Mouse (Mus musculus) layer of hippocampus, adult 9-10 months (tissue): ENCODE data around the gene Gadl1.

ENCODE experiments used
- DNase-seq: peaks from one replicate; pipeline ENCODE4 v3.0.0; 2022; ENCODE audit warnings: low spot score

Gadl1 gene

DNA sequence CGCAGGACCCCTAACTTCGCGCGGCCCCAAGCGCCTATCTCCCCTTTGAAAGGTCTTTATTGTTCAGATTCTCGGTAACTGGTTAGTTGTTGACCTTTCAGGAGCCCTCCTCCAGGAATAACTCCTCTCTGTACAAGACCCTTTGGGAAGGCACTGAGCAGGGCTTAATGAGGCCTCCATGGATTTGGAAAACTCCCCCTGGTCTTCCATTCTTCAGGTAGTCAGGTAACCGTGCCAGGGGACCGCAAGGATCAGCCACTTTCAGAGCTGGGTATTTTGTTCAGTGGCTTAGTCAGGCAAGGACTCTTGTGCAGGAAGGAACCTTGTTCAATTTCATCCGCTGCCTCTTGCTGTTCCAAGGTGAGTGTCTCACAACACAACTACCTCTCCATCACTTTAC, at the start of gene Gadl1:
TSS of gene Gadl1 (plus strand) at position 301 of the 400 bp plus-strand sequence.
- DNase-seq = no peak

DNA sequence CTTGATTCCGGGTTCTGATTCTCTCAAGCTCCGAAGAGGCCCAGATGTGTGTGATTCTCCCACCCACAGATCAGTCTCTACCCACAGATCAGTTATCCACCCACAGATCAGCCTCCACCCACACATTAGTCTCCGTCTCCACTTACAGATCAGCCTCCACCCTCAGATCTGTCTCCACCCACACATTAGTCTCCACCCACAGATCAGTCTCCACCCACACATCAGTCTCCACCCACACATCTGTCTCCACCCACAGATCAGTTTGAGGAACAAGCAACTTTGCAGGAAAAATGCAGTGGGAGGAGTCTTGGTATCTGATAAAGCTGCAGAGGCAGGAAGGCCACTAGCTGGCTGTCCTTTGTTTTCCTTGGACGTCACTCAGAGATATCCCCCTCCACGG, 46.5 kb upstream of the Gadl1 start:
- no peak for DNase-seq

DNA sequence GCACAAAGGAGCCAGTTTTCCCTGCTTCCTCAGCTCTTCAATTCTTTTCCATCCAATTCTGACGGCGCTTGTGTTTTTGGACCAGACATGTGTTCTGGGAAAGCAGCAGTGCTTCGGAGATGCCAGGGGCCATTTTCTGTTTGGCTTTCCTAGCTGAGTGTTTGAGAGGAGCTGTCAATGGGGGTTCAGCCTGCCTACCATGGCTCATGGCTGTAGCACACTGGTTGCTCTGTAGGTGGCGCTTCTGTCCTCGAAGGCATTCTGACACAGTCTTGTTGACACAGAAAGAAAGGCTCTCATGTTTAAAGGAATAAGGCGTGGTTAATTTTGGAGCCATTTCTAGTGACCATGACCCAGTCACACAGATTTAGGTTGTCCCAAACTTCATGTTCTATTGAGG, 45.9 kb upstream of the Gadl1 start:
- no peak for DNase-seq

DNA sequence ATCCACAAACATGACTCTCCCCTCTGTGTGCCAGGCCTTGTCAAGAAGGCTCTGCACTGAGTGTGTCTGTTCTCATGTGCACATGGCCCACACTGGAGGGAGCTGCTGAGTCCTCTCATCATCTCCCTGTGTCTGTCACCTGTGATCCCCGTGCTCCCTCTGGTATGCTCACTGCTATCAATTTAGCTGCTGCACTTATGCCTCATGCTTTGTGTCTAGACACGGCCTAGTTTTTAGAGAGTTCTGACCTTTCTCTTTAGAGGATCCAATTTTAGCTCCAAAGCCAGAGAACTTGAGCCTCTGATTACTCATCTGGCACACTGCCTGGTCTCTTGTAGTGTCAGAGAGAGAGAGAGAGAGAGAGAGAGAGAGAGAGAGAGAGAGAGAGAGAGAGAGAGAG, 42.0 kb upstream of the Gadl1 start:
- DNase-seq = no peak

DNA sequence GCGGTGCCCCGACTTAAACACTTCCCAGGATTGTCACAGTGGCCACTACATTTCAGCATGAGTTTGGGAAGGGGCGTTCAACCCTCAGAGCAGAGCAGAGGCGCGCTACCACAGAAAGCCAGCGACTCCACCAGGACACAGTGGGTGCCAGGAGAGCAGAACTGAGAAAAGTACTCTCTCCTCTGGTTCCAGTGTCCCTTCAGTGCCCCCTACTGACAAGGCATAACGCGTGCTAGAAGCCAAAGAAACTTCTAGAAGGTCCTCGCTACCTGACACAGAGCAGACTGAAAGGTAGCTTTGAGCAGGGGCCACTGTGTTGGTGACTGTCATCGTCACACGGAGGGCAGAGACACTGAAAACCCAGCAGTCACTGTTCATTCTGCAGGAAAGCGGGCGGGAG, 39.1 kb upstream of the Gadl1 start:
- no peak for DNase-seq

DNA sequence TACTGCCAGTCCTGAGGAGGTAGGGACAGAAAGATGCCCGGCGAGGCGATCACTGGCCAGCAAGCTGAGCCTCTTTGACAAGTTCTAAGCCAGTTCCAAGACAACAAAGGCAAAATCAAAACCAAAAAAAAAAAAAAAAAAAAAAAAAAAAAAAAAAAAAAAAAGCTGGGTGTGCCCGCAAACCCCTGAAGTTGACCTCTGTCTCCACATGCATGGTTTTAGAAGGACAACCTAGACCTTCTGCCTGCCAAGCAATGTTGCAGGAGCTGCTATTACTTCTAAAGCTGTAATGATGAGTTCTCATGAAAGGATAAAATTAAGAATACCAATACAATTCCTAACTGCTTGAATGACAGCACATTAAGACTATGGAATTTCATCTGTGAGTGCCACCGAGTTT, 38.6 kb upstream of the Gadl1 start:
- DNase-seq = no peak

DNA sequence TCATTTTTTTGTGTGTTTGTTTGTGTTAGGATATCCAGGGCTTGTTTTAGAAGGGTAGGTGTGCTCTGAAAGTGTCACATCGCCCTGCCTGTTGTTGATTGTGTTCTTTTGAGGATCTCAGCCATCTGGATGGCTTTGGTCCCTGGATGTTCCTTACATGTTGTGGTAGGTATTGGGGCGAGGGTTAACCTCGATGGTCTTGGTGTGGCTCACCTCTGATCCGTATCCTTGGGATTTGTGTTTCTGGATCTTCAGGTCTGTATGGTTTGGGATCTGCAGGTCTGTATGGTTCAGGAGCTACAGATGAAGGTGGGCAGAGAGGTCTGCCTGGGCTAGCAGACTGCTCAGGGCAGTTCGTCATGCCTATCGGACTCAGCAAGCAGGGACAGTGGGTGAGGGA, 28.8 kb upstream of the Gadl1 start:
- no peak for DNase-seq

DNA sequence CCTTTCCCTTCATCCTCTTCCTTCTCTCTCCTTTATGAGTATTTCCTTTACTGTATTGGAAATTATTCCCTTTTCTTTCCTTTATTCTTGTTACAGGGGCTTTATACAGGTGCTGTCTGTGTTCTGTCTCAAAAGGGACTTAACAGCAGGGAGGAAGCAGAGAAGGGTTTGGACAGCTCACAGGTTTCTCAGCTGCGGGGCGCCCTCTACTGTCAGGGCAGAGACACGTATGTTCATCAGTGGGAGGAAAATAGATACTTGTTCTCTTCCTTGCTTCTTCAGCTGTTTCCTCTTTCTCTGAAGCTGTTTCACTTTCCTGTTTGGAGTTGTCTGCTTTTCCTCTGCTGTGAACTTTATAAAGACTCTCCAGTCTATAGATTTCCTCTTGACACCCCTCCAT, 28.1 kb upstream of the Gadl1 start:
- DNase-seq = no peak

DNA sequence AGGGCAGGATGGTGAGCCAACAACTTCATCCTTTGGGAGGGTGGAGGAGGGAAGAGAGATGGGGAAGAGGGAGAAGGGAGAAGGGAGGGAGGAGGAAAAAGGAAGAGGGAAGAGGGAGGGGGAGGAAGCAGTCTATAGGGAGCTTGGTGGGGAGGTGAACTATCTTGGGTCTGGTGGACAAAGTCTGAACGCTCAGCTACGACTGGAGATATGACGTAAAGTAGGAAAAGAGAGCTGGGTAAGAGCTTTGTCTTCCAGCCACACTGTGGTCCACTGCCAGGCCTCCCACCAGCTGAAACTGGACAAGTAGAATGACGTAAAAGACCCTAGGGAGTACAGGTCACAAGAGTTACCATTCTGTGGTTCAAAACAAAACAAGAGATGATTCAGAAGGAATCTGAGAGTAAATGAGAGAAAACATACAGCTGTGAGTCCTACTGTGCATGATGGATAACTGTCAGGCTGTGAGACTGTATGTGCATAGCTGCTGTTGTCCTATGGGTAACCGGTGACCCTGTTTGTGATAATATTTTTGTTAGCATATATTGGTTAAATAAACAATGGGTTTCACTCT, 26.5 kb upstream of the Gadl1 start:
- DNase-seq = no peak

DNA sequence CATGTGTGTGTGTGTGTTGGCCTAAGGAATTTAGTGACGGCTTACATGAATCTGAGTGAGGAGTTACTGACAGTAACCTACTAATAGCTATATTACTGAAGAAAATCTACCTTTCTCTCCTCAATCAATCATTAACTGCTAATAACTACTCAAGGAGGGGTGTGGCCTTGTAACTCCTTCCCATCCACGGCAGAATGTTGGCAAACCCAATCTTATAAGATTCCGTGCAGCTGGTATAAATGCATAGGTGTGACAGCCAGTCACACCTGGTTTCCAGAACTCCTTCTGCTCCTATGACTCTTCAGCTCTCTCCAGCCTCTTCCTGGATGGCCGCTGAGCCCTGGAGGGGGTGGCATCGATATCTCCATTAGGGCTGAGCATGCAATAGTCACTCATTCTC, 25.8 kb upstream of the Gadl1 start:
- DNase-seq = no peak

DNA sequence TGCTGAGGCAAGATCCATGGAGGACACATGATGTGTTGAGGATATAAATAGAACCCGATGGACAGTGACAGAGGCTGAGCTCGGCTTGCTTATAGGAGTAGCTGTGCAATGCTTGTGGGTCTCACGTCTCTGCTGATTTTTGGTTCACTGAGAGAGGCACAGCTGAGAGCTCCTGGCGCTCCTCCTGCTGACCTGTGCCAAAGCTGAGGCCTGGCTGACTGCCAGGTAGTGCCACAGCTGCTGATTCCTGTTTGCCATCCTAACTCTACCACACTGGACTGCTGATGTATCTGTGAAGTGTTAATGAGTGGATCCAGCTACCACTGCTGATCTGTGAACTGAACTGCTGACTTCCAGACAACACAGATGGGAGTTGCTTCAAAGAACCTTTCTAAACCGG, 21.7 kb upstream of the Gadl1 start:
- DNase-seq = no peak

DNA sequence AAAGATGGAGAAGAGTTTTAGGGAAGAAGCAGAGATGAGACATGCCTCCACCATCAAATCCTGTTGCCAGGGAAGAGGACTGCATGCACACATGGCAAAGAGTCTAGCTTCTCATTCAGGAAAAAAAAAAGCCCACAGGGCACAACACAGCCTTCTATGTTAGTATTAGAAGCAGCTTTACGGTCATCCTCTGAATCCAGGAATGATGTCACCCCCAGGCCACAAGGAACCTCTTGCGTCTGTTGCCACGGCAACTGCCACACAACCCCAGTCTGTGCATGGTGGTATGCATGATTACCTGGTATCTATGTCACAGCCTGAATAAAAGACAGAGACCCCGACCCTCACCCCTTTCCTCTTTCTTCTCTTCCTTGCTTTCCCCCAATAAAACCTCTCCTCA, 16.1 kb upstream of the Gadl1 start:
- no peak for DNase-seq

DNA sequence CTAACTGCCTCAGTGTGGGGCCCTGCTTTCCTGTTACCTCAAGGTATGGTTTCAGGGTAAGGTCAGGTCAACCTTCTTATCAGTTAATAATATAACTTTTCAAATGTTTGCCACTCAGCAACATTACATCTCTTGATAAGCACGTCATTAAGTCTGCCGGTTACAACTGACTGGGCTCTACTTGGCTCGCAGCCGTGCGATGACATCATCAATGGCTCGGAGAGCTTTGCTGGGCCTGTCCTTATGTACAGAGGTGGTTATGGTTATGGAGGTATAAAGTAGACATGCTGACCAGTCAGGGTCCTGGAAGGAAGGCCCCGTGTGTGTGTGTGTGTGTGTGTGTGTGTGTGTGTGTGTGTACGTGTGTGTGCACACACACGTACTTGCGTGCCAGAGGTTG, 15.3 kb upstream of the Gadl1 start:
- DNase-seq = no peak

DNA sequence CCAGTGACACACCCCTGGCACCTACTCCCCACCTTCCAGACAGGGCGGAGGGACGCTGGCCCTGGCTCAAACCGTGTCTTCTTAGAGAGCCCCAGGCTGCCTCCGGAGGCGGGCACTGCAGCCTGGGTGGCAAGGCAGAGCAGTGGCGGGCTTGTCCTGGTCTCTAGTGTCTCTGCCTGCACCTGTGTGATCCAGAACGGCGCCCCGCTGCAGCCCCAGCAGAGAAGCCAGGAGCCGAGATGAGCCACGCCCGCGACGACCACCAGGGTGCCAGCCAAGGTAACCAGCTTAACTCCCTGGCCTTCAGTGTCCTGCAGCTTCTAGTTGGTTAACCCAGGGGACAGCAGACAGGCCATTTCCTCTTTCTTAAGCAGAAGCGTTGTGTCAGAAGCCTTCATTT, 930 bp upstream of the Gadl1 start:
- no peak for DNase-seq

DNA sequence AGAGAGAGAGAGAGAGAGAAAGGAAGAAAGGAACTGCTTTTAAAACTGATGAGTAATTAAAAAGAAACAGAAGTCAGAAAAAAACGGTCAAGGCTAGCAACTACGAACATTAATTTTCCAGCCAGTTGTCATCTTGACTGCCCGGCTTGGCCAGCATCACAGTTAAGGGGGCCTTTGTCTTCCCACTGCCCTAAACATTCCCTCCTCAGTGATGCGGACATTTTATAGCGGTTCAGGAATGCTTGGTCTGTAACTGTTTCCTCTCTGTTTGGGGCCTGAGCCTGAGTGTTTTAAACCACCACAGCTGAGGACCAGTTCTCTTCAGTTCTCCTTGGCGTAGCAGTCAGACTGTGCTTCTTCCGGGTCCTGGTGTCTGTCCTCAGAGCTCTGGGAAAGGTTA, 4.8 kb downstream of the Gadl1 start:
- DNase-seq = no peak

DNA sequence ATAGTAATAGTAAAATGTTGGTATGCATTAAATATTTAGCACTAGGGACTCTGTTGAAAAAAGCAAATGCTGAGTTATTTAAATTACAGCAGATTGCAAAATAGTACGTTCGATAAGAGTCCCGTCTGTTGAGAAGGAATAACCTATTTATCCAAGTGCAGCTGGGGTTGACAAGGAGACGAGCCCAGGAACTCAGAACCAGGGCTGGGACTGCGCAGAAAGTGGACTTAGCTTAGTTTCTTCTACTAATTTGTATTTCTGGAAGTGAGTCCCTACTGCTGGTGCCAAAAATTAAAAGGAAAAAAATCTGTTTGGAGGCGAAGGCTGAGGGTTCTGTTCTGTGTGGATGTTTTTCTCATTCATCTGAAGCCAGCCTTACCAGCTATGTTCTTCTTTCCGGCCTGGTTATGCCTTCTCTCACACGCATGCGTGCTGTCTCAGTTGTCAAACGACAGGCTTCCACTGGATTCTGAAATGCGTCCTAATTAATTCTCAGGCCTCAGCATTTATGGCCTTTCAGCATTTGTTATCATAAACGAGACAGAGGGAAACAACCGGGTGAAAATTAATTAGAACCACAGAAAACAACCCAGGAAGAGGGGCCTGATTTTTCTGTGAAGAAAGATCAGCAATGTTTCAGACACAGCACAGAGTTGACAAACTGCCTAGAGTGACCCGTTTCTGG, 6.5 kb downstream of the Gadl1 start:
- peak; percentile 17 for DNase-seq

DNA sequence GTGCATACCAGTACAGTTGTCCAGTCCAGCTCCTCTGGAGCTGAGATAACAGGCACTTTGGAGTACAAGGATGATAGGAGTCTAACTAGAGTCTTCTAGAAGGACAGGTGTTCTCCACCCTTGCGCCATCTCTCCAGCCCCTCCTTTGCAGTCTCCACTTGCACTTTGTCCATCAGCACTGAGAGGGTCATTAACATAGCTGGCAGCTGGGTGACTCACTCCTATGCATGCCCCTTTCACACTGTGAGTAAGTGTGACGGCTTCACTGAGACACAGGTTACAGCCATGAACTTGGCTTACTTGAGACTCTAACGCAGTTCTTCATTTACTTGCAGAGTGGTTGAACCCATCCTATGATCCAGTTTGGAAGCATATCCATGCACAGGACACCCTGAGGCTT, 10.5 kb downstream of the Gadl1 start:
- no peak for DNase-seq

DNA sequence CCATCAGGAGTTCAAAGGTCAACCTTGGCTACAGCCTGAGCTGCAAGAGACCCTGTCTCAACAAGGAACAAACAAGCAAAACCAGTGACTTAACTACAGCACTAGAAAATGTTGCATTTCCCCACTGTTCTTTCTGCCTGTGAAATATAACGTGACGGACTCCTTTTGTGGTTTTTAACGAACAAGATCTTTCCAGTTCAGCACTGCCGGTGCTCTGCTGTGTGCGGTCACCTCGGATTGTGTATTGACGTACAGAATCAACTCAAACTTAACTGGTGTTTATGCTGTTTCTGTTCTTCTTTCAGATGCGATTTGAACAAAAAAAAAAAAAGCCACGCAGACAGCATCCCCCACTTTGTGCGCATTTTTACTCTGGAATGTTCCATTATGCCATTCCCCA, 13.4 kb downstream of the Gadl1 start:
- DNase-seq = no peak

DNA sequence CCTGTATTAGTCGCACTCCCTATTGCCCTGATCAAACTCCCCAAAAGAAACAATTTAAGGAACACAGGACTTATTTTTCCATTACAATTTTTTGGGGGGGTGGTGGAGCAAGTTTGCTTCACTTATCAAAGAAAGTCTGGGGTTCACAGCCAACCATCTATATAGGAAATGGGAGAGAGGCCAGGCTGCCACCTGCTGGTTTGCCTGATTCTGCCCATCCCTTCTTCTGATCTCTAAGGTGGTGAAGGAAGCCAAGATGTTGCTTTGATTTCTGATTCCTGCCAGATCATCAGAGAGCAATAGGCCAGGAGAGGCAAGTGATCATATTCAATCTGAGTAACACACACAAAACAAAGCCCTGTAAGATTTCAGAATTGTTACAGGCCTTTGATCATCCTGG, 14.8 kb downstream of the Gadl1 start:
- no peak for DNase-seq

DNA sequence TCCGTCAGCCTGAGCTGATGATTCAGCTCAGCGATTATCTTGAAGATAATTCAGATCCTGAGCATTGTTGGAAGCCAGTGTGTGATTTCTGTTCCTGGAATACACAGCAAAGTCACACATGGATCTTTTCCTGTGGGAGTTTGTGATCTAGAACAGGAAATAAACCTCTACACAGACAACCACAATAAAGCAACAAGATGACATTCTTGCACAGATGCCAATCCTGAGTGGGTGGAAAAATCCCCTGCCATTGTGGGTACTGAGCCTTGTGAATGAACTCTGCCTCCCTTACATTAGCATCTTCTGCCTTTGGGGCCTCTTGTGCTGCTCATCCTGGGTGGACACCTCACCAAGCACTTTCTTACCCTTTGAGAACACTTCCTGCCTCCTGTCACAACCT, 22.5 kb downstream of the Gadl1 start:
- no peak for DNase-seq

DNA sequence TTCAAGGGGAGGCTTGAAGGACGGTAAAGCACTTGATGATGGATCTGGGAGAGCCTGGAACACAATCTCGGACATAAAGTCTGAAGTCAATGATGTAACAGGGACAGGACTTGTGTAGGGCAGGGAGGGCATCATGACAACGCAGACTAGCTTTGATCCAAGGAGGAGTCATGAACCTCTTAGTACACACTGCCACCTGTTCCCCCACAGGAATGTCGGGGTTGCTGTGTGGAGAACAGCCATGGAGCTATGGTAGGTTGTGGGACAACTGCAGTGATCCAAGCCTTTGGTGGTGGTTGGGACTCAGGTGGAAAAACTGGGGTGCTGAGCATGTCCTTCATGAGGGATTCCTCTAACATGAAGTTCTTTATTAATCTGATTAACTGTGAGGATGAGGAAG, 23.5 kb downstream of the Gadl1 start:
- DNase-seq = no peak

DNA sequence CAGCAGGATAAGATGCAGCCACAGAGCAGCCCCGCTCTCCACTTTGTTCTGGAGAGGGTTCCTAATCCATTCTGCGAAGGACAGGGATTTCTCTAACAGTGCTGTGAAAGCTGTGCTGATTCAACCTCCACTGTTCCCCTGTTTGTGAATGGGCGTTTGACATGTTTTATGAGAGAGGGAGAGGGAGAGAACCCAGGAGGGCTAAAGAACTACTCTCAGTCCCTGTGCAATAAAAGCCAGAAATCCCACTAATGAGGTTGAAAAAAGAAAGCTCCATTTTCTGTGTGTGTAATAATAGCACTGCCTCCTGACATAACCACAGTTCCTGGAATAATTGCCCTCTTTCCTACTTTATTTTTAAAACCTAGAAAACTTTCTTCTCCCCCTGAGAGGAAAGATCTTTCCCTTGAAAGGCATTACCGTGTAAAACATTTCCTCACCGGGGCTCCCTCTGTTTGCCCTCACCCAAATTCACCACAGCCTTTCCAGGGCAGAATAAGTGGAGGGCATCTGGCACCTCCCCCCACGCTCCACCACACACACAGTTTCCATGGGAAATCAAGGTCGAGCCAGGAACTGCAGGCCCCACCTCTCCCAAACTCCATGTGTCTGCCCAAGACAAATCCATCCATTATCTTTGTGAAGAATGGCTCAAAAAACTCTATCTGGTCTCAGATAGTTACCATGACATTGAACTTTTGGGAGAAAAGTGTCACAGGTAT, 24.1 kb downstream of the Gadl1 start:
- no peak for DNase-seq

DNA sequence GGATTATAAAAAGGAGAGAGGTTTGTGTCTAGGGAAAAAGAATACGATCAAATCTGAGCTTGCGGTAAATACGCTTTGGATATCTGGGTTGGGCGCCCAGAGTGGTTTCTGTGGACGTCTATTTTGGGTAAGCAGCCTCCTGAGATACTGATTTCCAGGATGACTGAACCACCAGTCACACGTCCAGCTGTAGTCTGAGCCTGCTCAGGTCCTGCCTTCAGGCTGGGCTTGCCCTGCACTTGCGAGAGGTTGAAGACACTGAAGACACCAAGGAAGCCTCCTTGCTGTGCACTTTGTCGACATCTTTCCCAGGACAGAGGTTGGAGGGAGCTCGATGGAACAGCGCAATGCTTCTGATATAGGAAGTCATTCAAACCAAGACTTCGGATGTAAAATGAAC, 25.0 kb downstream of the Gadl1 start:
- no peak for DNase-seq

DNA sequence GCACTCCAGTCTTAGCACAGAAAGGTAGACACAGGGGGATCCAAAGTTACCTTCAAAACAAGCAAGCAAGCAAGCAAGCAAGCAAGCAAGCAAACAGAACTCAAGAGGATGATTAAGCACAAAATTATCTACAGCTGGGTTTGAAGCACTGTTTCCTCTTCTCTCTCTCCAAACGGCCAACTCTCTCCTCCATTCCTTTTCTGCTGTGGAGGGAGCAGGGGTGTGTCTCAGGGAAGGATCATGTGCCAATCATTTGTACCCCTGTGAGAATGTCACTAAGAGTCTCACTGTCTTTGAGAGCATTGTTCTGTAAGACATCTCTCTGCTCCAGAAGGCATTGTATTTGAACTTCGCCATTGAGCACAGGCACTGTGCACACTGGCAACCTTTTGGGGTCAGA, 27.1 kb downstream of the Gadl1 start:
- no peak for DNase-seq
